Mouse (Mus musculus) heart, adult 2 months (tissue): ENCODE data around the gene Chchd3.

Experiments
- CTCF ChIP-seq: fragments of 200-600 bp; IDR thresholded peaks from 2 replicates; pipeline ENCODE4 v1.8.1; 2022; ENCODE audit warnings: antibody characterized with exemption, mild to moderate bottlenecking, moderate library complexity
- POLR2A ChIP-seq: fragments of 200-500 bp; IDR thresholded peaks from 2 replicates; pipeline ENCODE4 v1.6.1; 2011; ENCODE audit warnings: mild to moderate bottlenecking, low read depth, low read length, control low read depth; ENCODE audit not compliant: insufficient read depth

DNA sequence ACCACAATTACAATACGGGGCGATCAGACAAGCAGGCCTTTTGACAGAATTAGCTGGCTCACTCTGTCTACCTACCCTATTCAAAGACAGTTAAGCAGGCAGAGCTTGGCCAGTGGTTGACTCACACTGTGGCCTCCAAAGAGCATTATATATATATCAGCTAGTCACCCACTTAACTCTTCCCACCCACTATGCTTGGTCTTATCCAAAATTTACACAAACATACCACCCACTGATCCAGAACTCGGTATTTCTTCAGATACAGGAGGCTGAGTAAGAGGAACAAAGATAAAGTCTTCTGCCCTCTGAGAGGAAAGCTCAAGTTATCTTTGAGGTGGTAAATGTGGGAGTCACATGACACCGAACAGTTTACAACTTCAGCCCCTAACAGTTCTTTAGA is 4.4 kb downstream of the Chchd3 start:
- TF ChIP-seq CTCF, result no peak
- TF ChIP-seq POLR2A, result no peak
